Mouse (Mus musculus): Measurements from ENCODE around the gene Zdhhc14.

DNA sequence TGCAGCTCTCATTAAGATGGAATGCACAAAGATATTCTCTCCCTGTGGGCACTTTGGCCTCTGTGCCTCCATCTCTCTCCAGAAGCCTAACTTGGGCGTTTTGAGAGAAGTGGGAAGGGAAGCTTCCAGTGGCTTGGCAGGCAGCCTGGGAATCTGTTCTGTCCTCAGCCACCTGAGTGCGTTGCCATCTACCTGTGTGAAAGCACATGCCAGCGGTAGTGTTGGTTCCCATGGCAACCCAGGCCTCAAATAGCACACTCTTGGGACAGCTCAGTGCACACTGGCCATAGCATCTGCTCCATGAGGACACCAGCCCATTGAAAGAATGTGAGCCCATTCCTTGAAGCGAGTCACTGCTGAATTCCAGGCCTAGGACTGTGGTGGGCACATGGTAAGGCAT lies 83.2 kb downstream of the Zdhhc14 start:
- TF ChIP-seq CTCF (IDR thresholded peaks at IDR 0.05; ENCODE audit: borderline replicate concordance, insufficient read depth, low read depth, low read length) = no peak
- no peak for TF ChIP-seq POLR2A (IDR thresholded peaks at IDR 0.05; ENCODE audit: borderline replicate concordance, insufficient read depth, low read length)

Data from cerebellum, adult 2 months (tissue).